Mouse (Mus musculus): ENCODE measurements around the gene Eefsec.

Eefsec gene

DNA sequence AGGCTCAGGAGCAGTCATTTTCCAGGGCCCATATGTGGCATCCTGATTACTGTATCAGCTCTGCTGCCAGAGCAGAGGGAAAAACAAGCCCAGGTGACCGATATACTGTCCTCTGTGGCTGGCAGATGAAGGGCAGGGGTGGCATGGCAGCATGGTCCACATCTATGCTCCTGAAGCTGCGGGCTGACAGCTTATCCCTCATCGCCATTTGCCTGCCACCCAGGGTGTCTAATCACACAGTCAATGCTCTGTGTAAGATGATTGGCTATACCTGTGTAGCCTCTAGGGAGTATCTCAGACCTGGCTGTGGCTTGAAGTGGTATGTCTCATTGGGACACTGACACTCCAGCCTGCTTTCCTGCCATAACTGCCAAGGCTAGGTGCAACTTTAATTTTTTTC is 180.3 kb downstream of the Eefsec start:
- DNase-seq (ENCODE audit: low spot score in 2 of 2) = no peak

DNA sequence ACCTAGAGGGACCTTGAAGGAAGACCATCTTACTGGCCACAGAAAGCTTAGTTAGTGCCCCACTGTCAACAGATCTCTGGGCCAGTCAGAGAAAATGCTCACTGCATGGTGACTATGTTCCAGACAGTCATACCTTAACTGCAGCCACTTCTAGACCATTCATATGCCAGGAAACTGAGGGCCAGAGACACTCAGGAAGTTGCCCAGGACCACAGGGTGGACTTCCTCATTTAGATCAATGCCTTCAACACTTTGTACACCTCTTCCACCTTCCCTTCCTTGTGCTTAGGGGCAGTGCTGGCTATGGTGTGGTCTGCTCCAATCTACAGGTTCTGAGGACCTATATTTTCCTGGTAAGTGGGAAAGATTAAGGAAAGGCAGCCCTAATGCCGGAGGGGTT is 181.0 kb downstream of the Eefsec start:
- no peak for DNase-seq (ENCODE audit: low spot score in 2 of 2)

DNA sequence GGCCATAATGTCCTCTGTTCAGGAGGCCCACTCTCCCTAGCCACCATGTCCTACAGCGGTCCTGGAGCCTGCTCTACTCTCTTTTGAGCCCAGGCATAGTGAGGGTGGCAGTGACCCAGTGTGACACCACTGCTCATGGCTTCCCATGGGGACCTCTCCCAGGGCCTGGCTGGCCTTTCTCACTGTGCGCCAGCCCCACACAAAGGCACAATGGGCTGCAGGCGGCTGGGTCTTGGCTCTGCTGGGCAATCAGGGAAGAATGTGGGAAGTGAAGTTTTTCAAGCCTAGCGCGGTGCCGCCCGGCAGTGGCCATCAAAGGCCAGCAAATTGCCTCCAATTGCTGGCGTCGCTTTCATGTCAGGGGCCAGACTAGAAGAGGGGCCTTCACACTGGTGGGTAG is 184.2 kb downstream of the Eefsec start:
- no peak for DNase-seq (ENCODE audit: low spot score in 2 of 2)

DNA sequence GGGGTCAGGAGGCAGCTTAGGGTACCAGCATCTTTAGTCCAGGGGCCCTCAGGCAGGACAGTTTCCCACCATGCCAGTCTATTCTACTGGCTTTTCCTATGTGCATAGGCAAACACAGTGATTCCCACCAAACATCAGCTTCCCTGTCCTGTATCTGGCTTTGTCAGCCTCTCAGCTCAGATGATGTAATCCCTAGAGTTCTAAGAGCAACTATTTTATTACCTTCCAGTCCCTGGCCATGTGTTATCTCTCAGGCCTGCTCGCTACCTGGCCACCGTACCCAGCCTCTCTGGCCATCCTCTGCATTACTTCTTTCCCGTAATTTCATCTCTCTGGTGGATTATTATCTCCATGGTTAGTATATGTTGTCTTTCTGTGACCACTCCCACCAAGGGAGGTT is 185.7 kb downstream of the Eefsec start:
- DNase-seq (ENCODE audit: low spot score in 2 of 2) = no peak

DNA sequence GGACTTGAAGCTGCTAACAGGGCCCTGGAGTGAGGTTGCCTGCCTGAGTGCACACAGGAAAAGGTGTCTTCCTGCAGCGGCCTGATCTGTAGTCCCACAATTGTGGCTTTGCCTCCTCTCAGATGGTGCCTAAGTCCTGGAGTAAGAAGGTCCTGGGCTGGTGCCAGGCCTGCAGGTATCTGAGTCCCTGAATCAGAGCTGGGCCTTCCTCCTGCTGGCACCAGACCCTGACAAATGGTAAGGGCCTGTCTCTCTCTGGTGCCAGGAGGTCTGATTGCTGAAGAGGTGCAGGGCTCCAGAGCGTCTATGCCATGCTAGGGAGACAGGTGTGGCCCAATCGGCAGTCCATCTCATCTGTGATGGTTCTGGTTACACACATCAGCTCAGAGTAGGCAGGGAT is 186.7 kb downstream of the Eefsec start:
- DNase-seq (ENCODE audit: low spot score in 2 of 2) = no peak

DNA sequence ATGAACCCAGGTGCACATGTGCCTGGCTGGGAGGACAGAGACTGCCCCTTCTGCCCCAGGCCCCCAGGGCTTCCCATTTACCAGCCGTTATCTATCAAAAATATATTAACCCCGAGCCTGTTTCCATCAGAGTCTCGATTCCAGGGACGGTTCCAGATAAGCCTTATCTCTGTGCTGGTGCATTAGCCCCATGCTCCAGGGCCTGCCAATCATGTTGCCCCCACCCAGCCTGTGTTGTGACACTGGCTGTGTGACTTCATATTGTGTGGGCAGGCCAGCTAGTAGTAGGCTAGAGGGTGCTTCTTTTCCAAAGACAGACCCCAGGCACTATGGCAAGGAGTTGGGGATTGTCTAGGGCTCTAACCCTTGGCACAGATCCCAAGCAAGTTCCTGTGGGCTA is 190.9 kb downstream of the Eefsec start:
- DNase-seq (ENCODE audit: low spot score in 2 of 2) = no peak

DNA sequence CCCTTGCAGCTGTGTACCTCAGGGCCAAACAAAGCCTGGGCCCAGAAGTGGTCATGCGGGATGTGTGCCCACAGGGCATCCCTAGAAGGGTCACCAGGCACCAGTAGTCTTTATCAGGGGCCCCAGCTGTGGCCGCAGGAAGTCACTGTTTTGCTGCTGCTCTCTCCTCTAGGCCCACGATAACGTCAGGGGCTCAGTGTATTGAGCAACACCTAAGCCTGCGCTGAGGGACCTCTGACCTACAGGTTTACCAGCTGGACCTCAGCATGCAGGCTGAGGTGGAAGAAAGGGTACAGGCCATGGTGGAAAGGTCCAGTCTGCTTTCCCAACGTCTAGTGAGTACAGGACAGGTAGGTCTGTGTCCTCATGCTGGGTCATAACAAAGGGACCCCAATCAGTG is 192.3 kb downstream of the Eefsec start:
- no peak for DNase-seq (ENCODE audit: low spot score in 2 of 2)

DNA sequence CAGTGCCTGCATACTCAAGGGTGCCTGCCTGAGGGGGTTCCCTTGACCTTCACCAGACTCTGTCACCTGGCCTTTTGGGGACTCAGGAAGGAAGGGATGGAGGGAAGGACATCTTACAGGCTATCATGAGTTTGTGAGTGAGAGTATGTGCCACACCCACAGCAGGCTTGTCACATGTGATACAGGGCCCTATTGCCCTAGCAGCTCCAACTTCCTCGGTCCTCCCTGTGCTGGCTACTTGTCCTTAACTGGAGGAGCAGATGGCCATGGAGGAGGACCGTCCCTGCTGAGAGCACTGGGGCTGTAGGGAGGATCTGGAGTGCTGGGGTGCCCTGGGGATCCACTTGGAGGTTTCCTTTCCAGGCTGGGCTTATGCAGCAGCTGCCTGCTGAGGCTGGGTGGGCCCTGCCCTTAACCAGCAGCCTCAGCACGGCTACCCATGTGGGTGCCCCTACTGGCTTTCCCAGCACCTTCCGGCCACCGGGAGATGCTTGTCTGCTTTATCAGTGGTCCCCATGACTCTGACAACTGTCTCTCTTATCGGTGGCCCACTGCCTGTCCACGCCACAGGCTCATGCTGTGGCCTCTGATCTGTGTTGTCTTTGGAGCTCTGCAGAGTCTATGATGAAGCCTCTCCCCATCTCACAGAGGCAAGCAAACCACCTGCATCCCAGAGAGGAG is 194.4 kb downstream of the Eefsec start:
- DNase-seq (ENCODE audit: low spot score in 2 of 2) = no peak

DNA sequence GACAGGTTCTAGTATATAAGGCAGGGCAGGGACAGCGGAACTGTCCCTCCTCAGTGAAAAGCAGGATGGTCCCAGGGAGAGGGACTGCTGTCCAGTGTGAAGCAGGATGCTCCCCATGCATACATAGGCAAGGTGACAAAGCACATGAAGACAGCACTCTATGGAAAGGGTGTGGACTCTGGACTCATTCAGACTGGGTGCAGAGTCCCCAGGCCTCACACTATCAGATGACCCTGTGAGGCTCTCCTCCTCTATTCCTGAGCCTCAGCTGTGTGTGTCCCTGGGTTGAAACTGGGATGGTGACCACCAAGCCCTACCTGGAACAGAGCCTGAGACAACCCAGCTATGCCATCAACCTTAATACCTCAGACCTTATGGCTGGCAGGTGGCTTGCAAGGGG is 194.9 kb downstream of the Eefsec start:
- DNase-seq (ENCODE audit: low spot score in 2 of 2) = no peak

DNA sequence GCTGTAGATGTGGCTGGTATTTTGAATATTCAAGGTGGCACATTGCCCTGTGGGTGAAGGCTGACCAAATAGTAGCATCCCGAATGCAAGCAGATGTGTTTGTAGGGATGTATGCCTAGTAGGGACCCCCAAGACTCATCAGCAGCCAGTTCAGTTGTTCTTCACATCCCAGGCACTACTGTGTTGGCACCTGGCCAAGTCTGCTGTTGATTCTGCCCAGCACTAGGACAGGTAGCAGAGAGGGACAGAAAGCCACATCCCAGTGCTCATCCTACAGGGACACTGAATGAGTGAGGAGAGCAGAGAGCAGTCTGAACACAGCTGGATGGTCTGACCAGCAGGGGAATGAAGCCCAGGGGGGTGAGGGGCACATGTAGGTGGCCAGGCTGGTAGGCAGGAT is 197.1 kb downstream of the Eefsec start:
- DNase-seq (ENCODE audit: low spot score in 2 of 2) = no peak

DNA sequence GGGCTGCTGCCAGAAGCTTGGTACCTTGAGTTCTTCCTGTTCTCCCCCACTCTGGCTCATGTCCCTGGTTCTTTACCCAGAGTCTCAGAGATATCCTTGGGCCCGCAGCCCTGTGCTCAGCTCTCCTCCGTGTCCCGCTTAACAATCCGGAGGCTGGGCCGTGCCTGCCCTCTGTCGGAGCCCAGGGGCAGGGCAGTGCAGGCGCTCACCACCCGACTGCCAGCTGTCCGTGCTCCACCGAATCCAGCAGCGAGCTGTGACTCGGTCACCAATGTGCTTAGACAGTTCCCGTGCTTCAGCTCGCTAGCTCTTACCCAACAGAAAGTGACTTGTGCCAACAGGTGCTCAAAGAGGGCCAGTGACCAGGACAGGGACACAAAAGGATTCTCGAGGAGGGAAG is 203.7 kb downstream of the Eefsec start:
- peak in 1 of 2 experiments; percentile 41 for DNase-seq (ENCODE audit: low spot score in 2 of 2)

DNA sequence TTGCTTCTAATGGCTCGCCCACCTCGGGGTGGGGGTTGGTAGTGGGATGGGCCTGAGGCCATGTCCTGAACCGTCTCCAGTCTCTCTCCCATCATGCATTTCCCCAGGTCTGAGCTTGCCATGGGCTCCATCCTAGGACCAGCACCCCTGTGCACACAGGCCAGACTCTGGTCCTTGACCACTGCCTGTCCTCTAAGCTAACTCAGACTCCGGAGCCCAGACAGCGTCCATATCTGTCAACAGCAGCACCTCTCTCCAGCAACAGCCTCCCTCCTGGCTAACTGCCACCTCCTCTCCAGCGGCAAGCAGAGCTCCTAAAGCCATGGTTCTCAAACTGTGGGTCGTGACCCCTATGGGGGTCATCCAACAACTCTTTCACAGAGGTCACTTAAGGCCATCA is 209.8 kb downstream of the Eefsec start:
- no peak for DNase-seq (ENCODE audit: low spot score in 2 of 2)

DNA sequence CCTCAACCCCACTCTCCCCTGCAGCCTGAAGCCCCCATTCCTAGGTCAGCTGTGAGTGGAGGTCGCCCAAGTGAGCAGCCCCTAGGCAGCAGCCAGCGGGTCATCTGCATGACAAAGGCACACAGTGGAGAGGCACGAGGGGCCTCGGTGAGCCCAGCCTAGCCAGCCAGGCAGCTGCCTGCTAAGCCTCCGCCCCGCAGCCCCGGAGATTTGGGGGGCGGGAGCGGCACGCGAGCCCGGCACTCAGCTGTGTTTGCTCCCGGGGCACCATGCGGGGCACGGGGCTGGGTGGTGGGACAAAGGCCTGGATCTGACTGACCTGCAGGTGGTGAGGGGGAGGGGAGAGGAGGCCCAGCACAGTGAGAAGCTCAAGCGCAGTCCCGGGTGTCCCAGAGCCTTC is 210.4 kb downstream of the Eefsec start:
- DNase-seq (ENCODE audit: low spot score in 2 of 2) = no peak

DNA sequence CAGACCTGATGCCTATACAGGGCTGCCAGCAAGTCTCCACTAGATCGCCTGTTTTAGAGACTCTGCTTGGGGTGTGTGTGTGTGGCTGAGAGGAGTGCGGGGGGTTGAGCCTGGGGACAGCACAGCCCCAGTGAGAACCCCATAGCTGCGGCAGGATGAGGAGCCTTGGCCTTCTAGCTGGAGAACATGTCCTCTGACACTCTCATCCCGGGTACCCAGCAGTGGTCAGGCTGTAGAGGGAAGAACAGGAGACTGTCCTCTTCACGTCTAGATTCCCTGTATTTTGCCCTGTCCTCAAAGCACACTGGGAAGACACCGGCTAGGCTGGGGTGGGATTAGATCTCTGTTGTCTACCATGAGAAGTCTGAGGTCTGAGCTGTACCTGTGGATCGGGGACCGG is 210.9 kb downstream of the Eefsec start:
- no peak for DNase-seq (ENCODE audit: low spot score in 2 of 2)

DNA sequence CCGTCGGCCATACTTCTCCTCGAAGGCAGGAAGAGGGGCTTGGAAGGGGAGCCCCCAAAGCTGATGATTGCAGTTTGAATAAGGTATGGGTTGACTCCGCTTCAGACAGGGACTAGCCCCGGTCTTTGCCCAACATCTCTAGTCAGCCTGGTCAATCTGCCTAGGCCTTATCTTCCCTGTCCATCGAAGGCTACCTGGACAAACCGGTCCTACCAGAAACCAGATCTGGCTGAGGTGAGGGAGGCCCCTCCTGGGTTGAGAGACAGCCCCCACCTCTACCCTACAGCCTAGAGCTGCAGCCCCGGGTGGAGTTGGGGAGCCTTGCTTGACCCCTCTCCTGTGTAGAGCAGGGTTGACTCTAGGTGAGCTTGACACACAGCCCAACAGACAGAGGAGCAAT is 212.3 kb downstream of the Eefsec start:
- no peak for DNase-seq (ENCODE audit: low spot score in 2 of 2)

DNA sequence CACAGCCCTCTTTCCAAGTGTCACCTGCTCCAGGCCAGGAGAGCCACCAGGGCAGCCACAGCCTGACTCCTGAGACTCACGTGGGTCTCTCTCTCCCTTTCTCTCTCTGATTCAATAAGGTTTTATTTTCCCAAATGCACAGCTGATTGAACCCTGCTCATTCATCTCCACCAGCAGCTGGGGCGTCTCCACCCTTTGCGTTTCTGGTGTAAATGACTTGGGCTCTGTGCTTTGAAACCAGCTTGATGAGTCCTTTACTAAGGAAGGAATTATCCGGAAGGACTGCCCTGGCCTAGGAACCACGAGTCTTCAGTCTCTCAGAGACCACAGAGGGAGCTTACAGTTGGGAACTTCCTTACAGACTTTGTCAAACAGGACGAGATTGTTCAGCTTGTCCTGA is 214.1 kb downstream of the Eefsec start:
- no peak for DNase-seq (ENCODE audit: low spot score in 2 of 2)

DNA sequence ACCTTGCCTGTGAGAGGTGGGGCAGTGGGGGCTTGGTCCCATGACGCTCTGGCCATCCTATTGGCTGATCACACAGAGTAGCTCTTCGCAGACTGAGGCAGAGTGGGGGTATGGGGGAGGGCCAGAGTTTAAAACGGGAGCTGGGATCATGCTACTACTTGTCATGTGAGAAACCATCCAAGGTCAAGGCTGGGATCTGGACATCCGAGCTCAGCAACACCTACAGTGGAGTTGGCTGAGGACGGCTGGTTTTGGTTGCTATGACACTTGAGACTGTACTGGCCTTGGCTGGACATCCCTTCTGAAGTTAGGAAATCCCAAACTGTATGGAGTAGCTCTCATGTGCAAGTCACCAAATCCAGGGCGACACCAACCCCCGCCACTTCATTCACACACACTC is 214.5 kb downstream of the Eefsec start:
- no peak for DNase-seq (ENCODE audit: low spot score in 2 of 2)

DNA sequence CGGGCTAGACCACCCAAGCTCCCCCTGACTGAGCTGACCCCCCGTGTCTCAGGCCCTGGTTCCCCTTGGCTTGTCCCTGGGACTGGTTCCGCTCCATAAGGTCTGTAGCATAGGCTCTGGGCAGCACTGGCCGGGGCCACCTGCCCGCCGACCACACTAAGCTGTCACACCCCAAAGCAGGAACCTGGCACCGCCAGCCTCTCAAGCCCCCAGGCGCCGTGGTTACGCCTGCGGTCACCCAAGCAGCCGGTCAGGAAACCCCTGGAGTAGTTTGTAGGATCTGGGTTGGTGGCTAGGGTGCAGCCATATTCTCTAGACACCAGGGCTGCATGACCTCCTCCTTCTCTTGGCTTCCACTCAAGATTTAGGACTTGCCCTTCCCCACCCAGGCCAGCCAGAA is 217.1 kb downstream of the Eefsec start:
- no peak for DNase-seq (ENCODE audit: low spot score in 2 of 2)

DNA sequence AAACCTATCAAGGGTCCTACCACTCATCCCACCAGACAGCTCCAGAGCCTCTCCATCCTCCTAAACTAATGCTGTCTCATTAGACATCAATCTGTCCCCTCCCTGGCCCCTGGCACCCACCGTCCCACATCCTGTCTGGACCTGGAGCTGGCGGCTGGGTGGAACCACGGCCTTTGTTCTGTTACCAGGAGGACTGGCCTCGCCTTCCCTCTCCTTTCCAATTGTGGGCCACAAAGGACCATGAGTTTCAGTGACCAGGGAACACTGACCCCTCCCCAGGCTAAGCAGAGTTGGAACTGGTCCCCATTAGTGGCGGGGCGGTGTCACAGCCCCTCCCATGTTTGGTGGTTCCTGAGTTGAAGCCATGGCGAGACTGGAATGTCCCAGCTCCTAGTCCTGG is 218.8 kb downstream of the Eefsec start:
- no peak for DNase-seq (ENCODE audit: low spot score in 2 of 2)

DNA sequence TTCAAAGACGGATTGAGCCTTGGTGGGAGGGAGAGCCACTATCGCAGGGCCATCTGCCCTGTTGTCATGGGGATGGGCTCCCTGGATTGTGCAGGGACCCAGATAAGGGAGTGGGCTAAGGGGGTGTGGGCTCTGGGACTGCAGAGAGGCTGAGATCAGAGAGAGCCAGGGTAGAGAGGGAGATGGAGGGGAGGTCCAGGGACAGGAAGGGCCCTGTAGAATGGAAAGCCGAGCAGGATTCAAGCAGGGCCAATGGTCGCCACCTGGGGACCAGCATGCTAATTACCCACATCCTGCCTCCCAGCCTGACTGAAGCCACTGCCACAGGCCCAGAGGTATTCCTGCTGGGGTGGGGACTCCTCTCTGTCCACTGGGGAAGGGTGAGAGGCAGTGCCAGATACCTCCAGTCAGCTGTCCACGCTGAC is 219.8 kb downstream of the Eefsec start:
- no peak for DNase-seq (ENCODE audit: low spot score in 2 of 2)

DNA sequence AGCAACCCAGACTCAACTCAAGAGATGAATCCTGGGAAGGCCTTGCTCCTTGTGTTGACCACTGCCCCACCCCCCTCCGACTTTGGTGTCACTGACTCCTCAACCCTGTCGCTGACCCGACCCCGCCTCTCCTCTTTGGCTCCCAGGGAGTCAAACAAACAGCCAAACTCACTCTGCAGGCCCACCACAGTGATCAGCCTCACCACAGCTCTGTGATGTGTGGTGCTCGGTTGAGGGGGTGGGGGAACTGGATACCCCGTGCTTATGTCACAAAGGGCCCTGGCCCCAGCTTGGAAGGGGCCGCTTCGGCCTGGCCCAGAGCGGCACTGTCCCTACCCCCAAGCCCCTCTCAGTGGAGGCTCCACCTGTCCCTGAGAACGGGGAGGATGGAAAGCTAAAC is 224.4 kb downstream of the Eefsec start, which contains the start of gene Dnajb8:
Gene Dnajb8 (plus strand): TSS at position 301 of the 400 bp plus-strand sequence.
- no peak for DNase-seq (ENCODE audit: low spot score in 2 of 2)

DNA sequence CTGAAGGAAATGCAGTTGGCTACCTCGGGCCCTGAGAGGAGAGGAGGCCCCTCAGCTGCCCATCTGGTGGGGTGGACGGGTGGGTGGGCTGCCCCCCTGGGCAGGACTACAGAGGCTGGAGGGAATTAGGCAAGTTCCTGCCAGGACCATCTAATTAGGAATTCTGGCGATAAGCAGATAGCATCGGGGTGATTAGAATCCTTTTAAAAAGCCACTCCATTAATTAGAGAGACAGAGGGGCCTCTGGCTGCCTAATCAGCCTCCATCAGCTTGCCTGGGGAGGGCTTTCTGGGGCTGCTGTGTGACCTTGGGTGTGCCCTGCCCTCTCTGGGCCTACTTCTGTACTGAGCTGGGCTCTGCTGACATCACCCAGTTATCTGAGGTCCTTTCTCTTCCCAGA is 227.2 kb downstream of the Eefsec start:
- DNase-seq (ENCODE audit: low spot score in 2 of 2) = no peak

DNA sequence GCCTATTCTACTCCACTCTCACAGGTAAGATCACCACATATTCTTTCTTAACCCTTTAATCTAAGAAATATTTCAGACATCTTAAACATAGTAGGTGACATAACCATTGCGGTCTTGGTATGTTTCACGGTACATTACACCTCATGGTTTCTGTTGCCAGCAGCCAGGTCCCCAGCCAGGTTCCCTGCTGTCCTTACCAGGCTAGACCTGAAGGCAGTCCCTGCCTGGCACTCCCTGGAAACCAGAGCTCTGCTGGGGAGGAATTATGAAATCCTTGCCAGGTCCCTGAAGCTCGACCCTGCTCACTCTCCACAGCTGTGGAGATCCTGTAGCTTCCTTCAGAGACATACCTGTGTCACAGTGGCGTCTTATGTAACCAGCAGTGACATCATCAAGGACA is 230.1 kb downstream of the Eefsec start:
- DNase-seq (ENCODE audit: low spot score in 2 of 2) = no peak

DNA sequence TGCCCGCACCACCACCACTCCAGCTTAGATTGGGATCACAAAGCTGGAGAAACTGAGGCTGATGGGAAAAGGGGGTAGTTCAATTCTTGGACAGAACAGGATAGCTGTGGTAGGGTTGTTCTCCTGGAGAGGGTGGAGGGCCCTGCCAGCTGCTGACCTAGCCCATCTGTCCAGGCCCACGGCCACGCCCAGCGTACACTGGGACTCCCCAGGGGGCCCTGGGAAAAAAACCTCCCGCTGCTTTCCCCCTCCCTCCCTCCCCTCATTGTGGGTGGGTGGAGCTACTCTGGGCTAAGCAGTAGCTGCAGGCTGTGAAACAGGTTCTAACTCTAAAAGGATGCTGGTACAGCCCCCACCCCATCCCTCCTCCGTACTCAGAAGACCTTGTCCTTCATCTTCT is 230.5 kb downstream of the Eefsec start:
- DNase-seq (ENCODE audit: low spot score in 2 of 2) = no peak

Measured in thymus, postnatal 10 days (tissue).